Mouse (Mus musculus) cortical plate, adult 2 months (tissue): Measurements from ENCODE around the gene Glp2r. TPM values are rescaled to one million over a fixed set of nuclear protein-coding genes. Genes with fewer than 3 reads are reported as not detected.
A peak's percentile ranks its signal among the peaks of the same experiment; 100 is the strongest.

ENCODE experiments used
- H3K27ac ChIP-seq: fragments of 200-500 bp; 2 replicates; pipeline ENCODE4 v1.5.1; 2012; ENCODE audit warnings: low read length, control low read depth, inconsistent platforms; ENCODE audit not compliant: insufficient read depth
- H3K4me1 ChIP-seq: fragments of 200-500 bp; 2 replicates; pipeline ENCODE4 v1.6.1; 2011; ENCODE audit warnings: low read length; ENCODE audit not compliant: control insufficient read depth, insufficient read depth
- H3K4me3 ChIP-seq: fragments of 200-500 bp; 2 replicates; pipeline ENCODE4 v1.5.1; 2011; ENCODE audit warnings: mild to moderate bottlenecking, low read length, control low read depth; ENCODE audit not compliant: insufficient read depth
- CTCF ChIP-seq: fragments of 200-500 bp; IDR thresholded peaks from 2 replicates; pipeline ENCODE4 v1.5.1; 2011; ENCODE audit warnings: mild to moderate bottlenecking, control low read depth, low read length; ENCODE audit not compliant: insufficient read depth; ENCODE audit errors: extremely low read depth
- POLR2A ChIP-seq: fragments of 200-500 bp; IDR thresholded peaks from 2 replicates; pipeline ENCODE4 v1.6.1; 2011; ENCODE audit warnings: mild to moderate bottlenecking, low read length, control low read depth; ENCODE audit not compliant: insufficient read depth; ENCODE audit errors: extremely low read depth
- polyA plus RNA-seq: library from polyadenylated mRNA; depleted of rRNA; stranded (reverse); fragments of >200 nt; gene quantifications from 2 replicates; pipeline ENCODE4 v1.2.3, GENCODE M21; 2012

The Glp2r gene
- polyA plus RNA-seq, 1 experiment, result 1.3 TPM

- Histone ChIP-seq H3K27ac (peak overlapping the region; percentile 39), H3K4me1 (peaks cover 26% of the 10 kb centered on the region), H3K4me3 (no peak overlapping the region)
- TF ChIP-seq CTCF, result no peak
Observed at GRCm38 (mm10) chr11:67655236-67655959, 115.6 kb downstream of the Glp2r start.

GRCm38 (mm10) chr11:67654514-67654913 is 116.4 kb downstream of the Glp2r start:
- TF ChIP-seq CTCF (no peak), POLR2A (no peak)
- Histone ChIP-seq H3K4me3 (no peak overlapping the region), H3K27ac (peak overlapping the region; percentile 39; the same call in 1 of the 2 replicates), H3K4me1 (peaks cover 28% of the 10 kb centered on the region)

GRCm38 (mm10) chr11:67653521-67654090 is 117.3 kb downstream of the Glp2r start:
- H3K4me1 ChIP-seq, result peaks cover 28% of the 10 kb centered on the region
- H3K4me3 ChIP-seq, result no peak overlapping the region
- peak overlapping the region; percentile 25; the same call in 1 of the 2 replicates for H3K27ac ChIP-seq
- no peak for TF ChIP-seq CTCF
- no peak for TF ChIP-seq POLR2A

GRCm38 (mm10) chr11:67652893-67653255 is 118.1 kb downstream of the Glp2r start:
- TF ChIP-seq CTCF (no peak), POLR2A (no peak)
- Histone ChIP-seq H3K4me3 (peak overlapping the region; percentile 5; the same call in 1 of the 2 replicates), H3K27ac (peak overlapping the region; percentile 25; the same call in 1 of the 2 replicates), H3K4me1 (peaks cover 28% of the 10 kb centered on the region)

- TF ChIP-seq POLR2A (no peak), CTCF (peak; percentile 55)
- Histone ChIP-seq H3K27ac (peak overlapping the region; percentile 25; the same call in 1 of the 2 replicates), H3K4me3 (peak overlapping the region; percentile 5; the same call in 1 of the 2 replicates), H3K4me1 (peaks cover 26% of the 10 kb centered on the region)
Observed at GRCm38 (mm10) chr11:67652194-67652892, 118.6 kb downstream of the Glp2r start.

GRCm38 (mm10) chr11:67651731-67652130 is 119.2 kb downstream of the Glp2r start:
- Histone ChIP-seq H3K27ac (no peak overlapping the region), H3K4me3 (no peak overlapping the region), H3K4me1 (peaks cover 28% of the 10 kb centered on the region)
- TF ChIP-seq CTCF (no peak), POLR2A (no peak)

GRCm38 (mm10) chr11:67649971-67650707 is 120.8 kb downstream of the Glp2r start:
- TF ChIP-seq POLR2A (no peak), CTCF (no peak)
- Histone ChIP-seq H3K4me3 (no peak overlapping the region), H3K4me1 (peaks cover 23% of the 10 kb centered on the region), H3K27ac (no peak overlapping the region)

GRCm38 (mm10) chr11:67648651-67649407 is 122.1 kb downstream of the Glp2r start:
- no peak overlapping the region for H3K27ac ChIP-seq
- TF ChIP-seq POLR2A (0 out of 2 replicates have a peak, but pooled peaks have one; percentile 4), CTCF (no peak)
- peaks cover 20% of the 10 kb centered on the region for H3K4me1 ChIP-seq
- no peak overlapping the region for H3K4me3 ChIP-seq

- Histone ChIP-seq H3K4me3 (no peak overlapping the region), H3K27ac (no peak overlapping the region), H3K4me1 (peaks cover 14% of the 10 kb centered on the region)
- peak; percentile 82 for TF ChIP-seq CTCF
- TF ChIP-seq POLR2A, result no peak
Observed at GRCm38 (mm10) chr11:67647745-67648144, 123.2 kb downstream of the Glp2r start.
